Mouse (Mus musculus) bone marrow macrophage, adult 2 months (primary cell): ENCODE measurements at regions not wholly inside any gene's neighbourhood (a gene's known extent, or its start where the extent isn't known, plus 50 kb on each side); places are given as distances from the start of the nearest gene placed in this dataset.

Experiments
- CTCF ChIP-seq: IDR thresholded peaks from 2 replicates; pipeline ENCODE4 v1.5.1; 2012; ENCODE audit warnings: low read depth, mild to moderate bottlenecking, low read length, moderate library complexity
- POLR2A ChIP-seq: IDR thresholded peaks from 2 replicates; pipeline ENCODE4 v1.6.1; 2012; ENCODE audit warnings: mild to moderate bottlenecking, low read depth, low read length, borderline replicate concordance

- TF ChIP-seq CTCF (no peak), POLR2A (no peak)
Observed at GRCm38 (mm10) chr16:73670516-73670915, 741.1 kb downstream of the Robo2 start.
